Mouse (Mus musculus) neural tube, embryonic 14.5 days (tissue): ENCODE data around the gene Obsl1. TPM values are rescaled to one million over a fixed set of nuclear protein-coding genes. Genes with fewer than 3 reads are reported as not detected.

Source experiments
- ATAC-seq: fragments of 200-750 bp; cut with Nextera tagmentation; 2 replicates; pipeline ENCODE4 v1.8.0; 2017; ENCODE audit warnings: low read depth, mild to moderate bottlenecking, moderate TSS enrichment, moderate library complexity
- H3K27ac ChIP-seq: fragments of 300-500 bp; sonication (generic); 2 replicates; pipeline ENCODE4 v1.5.1; 2014; ENCODE audit warnings: low read depth, mild to moderate bottlenecking, control low read depth, low read length, moderate library complexity, mixed read lengths
- H3K27me3 ChIP-seq: fragments of 300-500 bp; sonication (generic); 2 replicates; pipeline ENCODE4 v1.6.1; 2014; ENCODE audit warnings: low read length; ENCODE audit not compliant: control insufficient read depth, insufficient read depth
- H3K36me3 ChIP-seq: fragments of 300-500 bp; sonication (generic); 2 replicates; pipeline ENCODE4 v1.6.1; 2014; ENCODE audit warnings: low read length, mixed read lengths; ENCODE audit not compliant: control insufficient read depth, insufficient read depth
- H3K4me1 ChIP-seq: fragments of 300-500 bp; sonication (generic); 2 replicates; pipeline ENCODE4 v1.6.1; 2014; ENCODE audit warnings: low read length; ENCODE audit not compliant: control insufficient read depth, insufficient read depth
- H3K4me2 ChIP-seq: fragments of 300-500 bp; sonication (generic); 2 replicates; pipeline ENCODE4 v1.6.1; 2014; ENCODE audit warnings: mild to moderate bottlenecking, low read depth, low read length, control low read depth
- H3K4me3 ChIP-seq: fragments of 300-500 bp; sonication (generic); 2 replicates; pipeline ENCODE4 v1.5.1; 2014; ENCODE audit warnings: low read depth, low read length, control low read depth, mixed read lengths
- H3K9ac ChIP-seq: fragments of 300-500 bp; sonication (generic); replicated peaks from 2 replicates; pipeline ENCODE4 v1.6.1; 2014; ENCODE audit warnings: low read depth, mild to moderate bottlenecking, control low read depth, low read length, mixed read lengths
- H3K9me3 ChIP-seq: fragments of 300-500 bp; sonication (generic); 2 replicates; pipeline ENCODE4 v1.6.1; 2016; ENCODE audit warnings: low read length; ENCODE audit not compliant: control insufficient read depth
- WGBS: fragments of 180-500 bp; shearing (Covaris S2); extraction: QIAGEN DNeasy Blood & Tissue Kit; methylation state at CpG from one replicate; pipeline ENCODE4 v1.1.7; 2014; 5-methylcytosine and 5-hydroxymethylcytosine counted together
- polyA plus RNA-seq: library from polyadenylated mRNA; unstranded; fragments of >200 nt; fragmentation: Nextera tagmentation; extraction: Ambion mirVana; gene quantifications from 2 replicates; pipeline ENCODE4 v1.2.1, GENCODE M21; 2014

The Obsl1 gene
- polyA plus RNA-seq, 1 experiment from 2014 or later = 18.7 TPM

DNA sequence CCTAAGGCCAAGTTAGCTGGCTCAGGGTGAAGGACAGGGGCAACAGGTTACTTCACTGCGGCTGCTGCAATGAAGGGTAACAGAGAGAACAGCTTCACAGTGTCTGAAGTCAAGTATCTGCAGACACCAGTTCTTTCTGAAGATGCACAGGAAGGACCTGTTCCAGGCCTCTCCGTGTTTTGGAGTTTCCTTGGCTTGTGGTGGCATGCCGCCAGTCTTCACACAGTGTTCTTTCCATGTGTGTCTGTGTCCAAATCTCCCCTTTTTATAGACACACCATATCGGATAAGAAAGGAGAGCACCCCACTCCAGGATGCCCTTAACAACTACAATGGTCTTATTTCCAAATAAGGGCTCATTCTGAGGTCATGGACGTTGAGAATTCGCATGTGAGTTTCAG is 38.1 kb upstream of the Obsl1 start:
- Histone ChIP-seq H3K9ac (no peak overlapping the region), H3K4me2 (no peak overlapping the region), H3K36me3 (0 out of 2 replicates have a peak, but pooled peaks cover 4% of the 10 kb centered on the region), H3K27ac (no peak overlapping the region), H3K4me1 (peaks cover 8% of the 10 kb centered on the region), H3K4me3 (no peak overlapping the region), H3K27me3 (no peaks in the 10 kb centered on the region), H3K9me3 (no peaks in the 10 kb centered on the region)
- WGBS = 91% methylated on average over 6 of the region's 6 CpGs
- no peak for ATAC-seq

DNA sequence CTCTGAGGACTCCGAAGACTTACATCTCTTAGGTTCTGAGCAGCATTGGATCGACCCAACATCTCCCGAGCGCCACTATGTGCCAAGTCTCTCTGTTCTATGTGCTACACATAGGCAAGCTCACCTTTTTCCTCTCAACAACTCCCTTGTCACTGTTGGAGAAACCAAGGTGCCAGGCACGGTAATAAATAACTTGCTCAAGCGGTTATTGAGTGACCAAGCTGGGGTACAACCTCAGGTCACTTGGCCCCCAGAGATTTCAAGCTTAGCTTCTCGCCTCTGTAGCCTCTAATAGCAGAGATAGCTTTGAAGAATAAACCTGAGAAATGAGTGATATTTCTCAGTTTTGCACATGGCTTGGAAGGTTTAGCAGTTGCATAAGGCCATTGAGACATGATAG is 35.2 kb upstream of the Obsl1 start:
- H3K4me3 ChIP-seq = no peak overlapping the region
- WGBS = 92% methylated on average over 7 of the region's 7 CpGs
- no peaks in the 10 kb centered on the region for H3K9me3 ChIP-seq
- H3K27me3 ChIP-seq = no peaks in the 10 kb centered on the region
- H3K4me1 ChIP-seq = peaks cover 4% of the 10 kb centered on the region; the same call in 1 of the 2 replicates
- no peak overlapping the region for H3K4me2 ChIP-seq
- no peak overlapping the region for H3K27ac ChIP-seq
- H3K36me3 ChIP-seq = no peaks in the 10 kb centered on the region
- no peak for ATAC-seq
- no peak overlapping the region for H3K9ac ChIP-seq

- Histone ChIP-seq H3K27ac (no peak overlapping the region), H3K27me3 (no peaks in the 10 kb centered on the region), H3K4me2 (no peak overlapping the region), H3K36me3 (peaks cover 5% of the 10 kb centered on the region; the same call in 1 of the 2 replicates), H3K9me3 (no peaks in the 10 kb centered on the region), H3K4me3 (no peak overlapping the region), H3K9ac (no peak overlapping the region), H3K4me1 (no peaks in the 10 kb centered on the region)
- no peak for ATAC-seq
- 73% methylated on average over 9 of the region's 9 CpGs for WGBS
Observed at GRCm38 (mm10) chr1:75538597-75539190, 32.4 kb upstream of the Obsl1 start.

DNA sequence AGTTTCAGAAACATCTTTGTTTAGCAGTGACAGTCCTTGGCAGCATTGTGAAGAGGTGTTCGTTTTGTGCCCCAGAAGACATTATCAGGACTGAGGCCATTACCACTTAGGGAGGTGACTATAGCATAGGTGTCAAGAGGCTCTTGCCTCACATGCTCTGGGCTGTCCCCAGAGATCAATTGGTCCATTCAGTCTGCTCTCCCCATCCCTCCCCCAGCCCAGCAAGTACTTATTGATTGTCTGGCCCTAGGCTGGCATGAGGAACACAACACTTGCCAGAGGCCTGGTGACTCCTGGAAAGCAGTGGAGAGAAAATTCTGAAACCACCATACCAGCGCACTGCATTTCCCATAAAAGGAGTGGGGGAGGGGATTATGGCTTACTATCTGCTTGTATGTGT is 31.3 kb upstream of the Obsl1 start:
- no peak overlapping the region for H3K9ac ChIP-seq
- 82% methylated on average over 2 of the region's 2 CpGs for WGBS
- no peak overlapping the region for H3K4me3 ChIP-seq
- no peak for ATAC-seq
- H3K9me3 ChIP-seq = no peaks in the 10 kb centered on the region
- H3K27ac ChIP-seq = no peak overlapping the region
- H3K27me3 ChIP-seq = no peaks in the 10 kb centered on the region
- peaks cover 12% of the 10 kb centered on the region; the same call in 1 of the 2 replicates for H3K36me3 ChIP-seq
- H3K4me1 ChIP-seq = no peaks in the 10 kb centered on the region
- H3K4me2 ChIP-seq = no peak overlapping the region

GRCm38 (mm10) chr1:75533325-75534252 is 27.3 kb upstream of the Obsl1 start:
- H3K9me3 ChIP-seq = no peaks in the 10 kb centered on the region
- no peak overlapping the region for H3K4me2 ChIP-seq
- no peaks in the 10 kb centered on the region for H3K4me1 ChIP-seq
- H3K36me3 ChIP-seq = peaks cover 16% of the 10 kb centered on the region; the same call in 1 of the 2 replicates
- H3K9ac ChIP-seq = no peak overlapping the region
- ATAC-seq = no peak
- no peaks in the 10 kb centered on the region for H3K27me3 ChIP-seq
- no peak overlapping the region for H3K27ac ChIP-seq
- 87% methylated on average over 19 of the region's 19 CpGs for WGBS
- no peak overlapping the region for H3K4me3 ChIP-seq

- Histone ChIP-seq H3K27ac (no peak overlapping the region), H3K4me1 (no peaks in the 10 kb centered on the region), H3K4me2 (no peak overlapping the region), H3K4me3 (no peak overlapping the region), H3K9me3 (no peaks in the 10 kb centered on the region), H3K9ac (no peak overlapping the region), H3K27me3 (no peaks in the 10 kb centered on the region), H3K36me3 (peaks cover 16% of the 10 kb centered on the region; the same call in 1 of the 2 replicates)
- WGBS = 94% methylated on average over 19 of the region's 19 CpGs
- no peak for ATAC-seq
Observed at GRCm38 (mm10) chr1:75532280-75533172, 26.3 kb upstream of the Obsl1 start.

DNA sequence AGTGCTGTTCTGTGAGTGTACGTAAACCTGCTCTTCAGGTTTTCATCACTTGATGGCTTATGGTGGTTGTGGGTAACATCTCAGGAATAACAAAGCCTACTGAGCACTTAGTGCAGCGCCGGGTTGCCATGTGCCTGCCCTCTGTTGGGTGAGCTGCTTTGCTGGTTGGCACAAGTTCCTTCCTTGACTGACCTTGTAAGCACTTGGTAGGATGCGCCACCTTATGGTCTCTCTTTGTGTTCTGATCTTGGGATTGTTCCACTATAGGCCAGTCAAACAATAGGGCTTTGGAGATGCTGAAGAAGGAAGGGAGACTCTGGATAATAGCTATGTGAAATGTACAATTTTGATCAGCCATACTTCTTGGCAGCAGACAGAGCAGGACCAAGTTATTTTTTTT is 24.3 kb upstream of the Obsl1 start:
- Histone ChIP-seq H3K27ac (no peak overlapping the region), H3K9ac (no peak overlapping the region), H3K4me2 (no peak overlapping the region), H3K36me3 (peaks cover 22% of the 10 kb centered on the region; the same call in 1 of the 2 replicates), H3K4me3 (no peak overlapping the region), H3K27me3 (no peaks in the 10 kb centered on the region), H3K9me3 (no peaks in the 10 kb centered on the region), H3K4me1 (no peaks in the 10 kb centered on the region)
- 86% methylated on average over 4 of the region's 4 CpGs for WGBS
- ATAC-seq = no peak

- H3K27ac ChIP-seq = no peak overlapping the region
- WGBS = 88% methylated on average over 7 of the region's 7 CpGs
- no peak overlapping the region for H3K4me3 ChIP-seq
- no peak overlapping the region for H3K4me2 ChIP-seq
- no peak for ATAC-seq
- H3K27me3 ChIP-seq = no peaks in the 10 kb centered on the region
- H3K36me3 ChIP-seq = peaks cover 6% of the 10 kb centered on the region; the same call in 1 of the 2 replicates
- H3K9ac ChIP-seq = no peak overlapping the region
- H3K4me1 ChIP-seq = no peaks in the 10 kb centered on the region
- H3K9me3 ChIP-seq = no peaks in the 10 kb centered on the region
Observed at GRCm38 (mm10) chr1:75524679-75525078, 18.4 kb upstream of the Obsl1 start.
